Mouse (Mus musculus) midbrain, embryonic 15.5 days (tissue): Measurements from ENCODE around the gene D2hgdh. TPM values are rescaled to one million over a fixed set of nuclear protein-coding genes. Genes with fewer than 3 reads are reported as not detected.
"Not testable (repeated sequence)": the region's sequence is repeated elsewhere in the genome, so short reads cannot be mapped to it uniquely, and the experiment has no call there.

Source experiments
- ATAC-seq: fragments of 200-750 bp; cut with Nextera tagmentation; replicated peaks from 2 replicates; pipeline ENCODE4 v1.8.0; 2017; ENCODE audit warnings: moderate TSS enrichment
- H3K27ac ChIP-seq: fragments of 300-500 bp; sonication (generic); 2 replicates; pipeline ENCODE4 v1.5.1; 2015; ENCODE audit warnings: mild to moderate bottlenecking, inconsistent platforms
- H3K27me3 ChIP-seq: fragments of 300-500 bp; sonication (generic); replicated peaks from 2 replicates; pipeline ENCODE4 v1.6.1; 2015; ENCODE audit warnings: inconsistent platforms
- H3K36me3 ChIP-seq: fragments of 300-500 bp; sonication (generic); replicated peaks from 2 replicates; pipeline ENCODE4 v1.6.1; 2015; ENCODE audit warnings: inconsistent platforms
- H3K4me1 ChIP-seq: fragments of 300-500 bp; sonication (generic); 2 replicates; pipeline ENCODE4 v1.6.1; 2015; ENCODE audit warnings: inconsistent platforms
- H3K4me2 ChIP-seq: fragments of 300-500 bp; sonication (generic); 2 replicates; pipeline ENCODE4 v1.6.1; 2015; ENCODE audit warnings: inconsistent platforms, mild to moderate bottlenecking, moderate library complexity
- H3K4me3 ChIP-seq: fragments of 300-500 bp; sonication (generic); 2 replicates; pipeline ENCODE4 v1.5.1; 2015; ENCODE audit warnings: mild to moderate bottlenecking, inconsistent platforms
- H3K9ac ChIP-seq: fragments of 300-500 bp; sonication (generic); 2 replicates; pipeline ENCODE4 v1.6.1; 2015; ENCODE audit warnings: mild to moderate bottlenecking, inconsistent platforms
- H3K9me3 ChIP-seq: fragments of 300-500 bp; sonication (generic); 2 replicates; pipeline ENCODE4 v1.6.1; 2016; ENCODE audit warnings: inconsistent platforms
- WGBS: fragments of 180-500 bp; shearing (Covaris S2); methylation state at CpG from one replicate; pipeline ENCODE4 v1.1.7; 2015; ENCODE audit warnings: mixed read lengths; 5-methylcytosine and 5-hydroxymethylcytosine counted together
- polyA plus RNA-seq: library from polyadenylated mRNA; unstranded; fragments of >200 nt; fragmentation: Nextera tagmentation; extraction: Ambion mirVana; gene quantifications from 2 replicates; pipeline ENCODE4 v1.2.1, GENCODE M21; 2015

D2hgdh gene
- polyA plus RNA-seq, 1 experiment from 2014 or later: 18.1 TPM

DNA sequence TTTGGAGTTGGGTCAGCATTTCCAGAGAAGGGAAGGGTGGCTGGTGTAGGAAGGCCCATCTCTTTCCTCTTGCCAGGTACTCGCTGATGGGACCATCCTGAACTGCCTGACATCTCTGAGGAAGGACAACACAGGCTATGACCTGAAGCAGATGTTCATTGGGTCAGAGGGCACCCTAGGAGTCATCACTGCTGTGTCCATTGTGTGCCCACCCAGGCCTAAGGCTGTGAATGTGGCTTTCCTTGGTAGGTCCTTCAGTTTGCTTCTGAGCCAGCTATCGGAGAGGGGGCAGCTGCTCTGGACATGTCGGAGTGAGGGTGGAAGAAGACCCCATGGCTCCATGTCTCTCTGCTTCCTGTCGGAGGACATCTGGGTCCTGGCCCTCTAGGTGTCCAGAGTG, 10.5 kb downstream of the D2hgdh start:
- H3K9me3 ChIP-seq: no peaks in the 10 kb centered on the region
- H3K36me3 ChIP-seq: no peaks in the 10 kb centered on the region
- H3K27me3 ChIP-seq: no peaks in the 10 kb centered on the region
- no peak overlapping the region for H3K4me2 ChIP-seq
- no peak; the same call in 1 of the 2 replicates for ATAC-seq
- no peak overlapping the region for H3K9ac ChIP-seq
- no peak overlapping the region for H3K27ac ChIP-seq
- H3K4me1 ChIP-seq: no peaks in the 10 kb centered on the region
- 97% methylated on average over 4 of the region's 4 CpGs for WGBS
- no peak overlapping the region for H3K4me3 ChIP-seq

DNA sequence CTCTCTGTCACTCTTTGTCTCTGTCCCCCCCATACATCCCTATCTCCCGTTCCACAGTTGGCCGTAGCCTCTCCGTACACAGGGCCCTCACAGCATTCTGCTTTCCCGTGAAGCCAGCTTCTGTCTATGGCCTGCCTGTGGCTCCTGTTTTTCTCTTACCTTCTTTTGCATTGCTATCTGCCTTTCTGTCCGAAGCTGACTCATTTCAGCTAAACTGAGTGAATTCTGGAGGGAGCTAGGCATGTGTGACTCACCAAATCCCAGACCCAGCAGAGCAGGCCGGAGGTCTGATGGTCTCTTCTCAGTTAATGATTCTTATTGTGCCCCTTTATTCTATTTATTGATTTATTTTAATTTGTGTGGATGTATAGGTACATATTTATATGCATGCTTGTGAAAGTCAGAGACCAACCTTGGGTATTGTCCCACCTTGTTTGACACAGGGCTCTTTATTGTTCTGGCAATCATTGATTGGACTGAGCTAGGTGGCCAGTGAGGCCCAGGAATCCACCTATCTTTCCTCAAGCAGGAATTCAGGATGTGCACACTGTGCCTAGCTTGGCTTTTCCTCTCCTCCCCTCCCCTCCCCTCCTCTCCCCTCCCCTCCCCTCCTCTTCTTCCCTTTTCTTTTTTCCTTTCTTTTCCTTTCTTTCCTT, 11.3 kb downstream of the D2hgdh start:
- H3K4me3 ChIP-seq: no peak overlapping the region
- no peaks in the 10 kb centered on the region for H3K4me1 ChIP-seq
- 94% methylated on average over 6 of the region's 6 CpGs for WGBS
- no peak for ATAC-seq
- H3K36me3 ChIP-seq: no peaks in the 10 kb centered on the region
- H3K9ac ChIP-seq: no peak overlapping the region
- no peak overlapping the region for H3K4me2 ChIP-seq
- no peak overlapping the region for H3K27ac ChIP-seq
- no peaks in the 10 kb centered on the region for H3K27me3 ChIP-seq
- no peaks in the 10 kb centered on the region for H3K9me3 ChIP-seq

DNA sequence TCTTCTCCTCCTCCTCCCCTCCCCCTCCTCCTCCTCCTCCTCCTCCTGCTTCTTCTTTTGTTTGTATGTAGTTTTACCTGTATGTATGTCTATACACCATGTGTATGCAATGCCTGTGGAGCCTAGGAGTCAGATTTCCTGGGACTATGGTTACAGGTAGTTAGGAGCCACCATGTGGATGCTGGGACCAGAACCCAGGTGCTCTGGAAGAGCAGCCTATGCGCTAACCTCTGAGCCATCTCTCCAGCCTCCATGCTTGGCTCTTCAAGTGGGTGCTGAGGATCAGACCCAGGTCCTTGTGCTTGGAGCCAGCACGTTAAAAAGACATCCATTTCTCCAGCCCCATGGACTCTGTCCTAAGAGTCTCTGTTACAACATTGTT, 11.8 kb downstream of the D2hgdh start:
- 94% methylated on average over 2 of the region's 2 CpGs for WGBS
- H3K27ac ChIP-seq: no peak overlapping the region

GRCm38 (mm10) chr1:93837335-93837734, 12.6 kb downstream of the D2hgdh start:
- H3K4me1 ChIP-seq: no peaks in the 10 kb centered on the region
- H3K36me3 ChIP-seq: no peaks in the 10 kb centered on the region
- H3K9me3 ChIP-seq: no peaks in the 10 kb centered on the region
- H3K27me3 ChIP-seq: no peaks in the 10 kb centered on the region
- ATAC-seq: no peak
- H3K9ac ChIP-seq: no peak overlapping the region
- no peak overlapping the region for H3K27ac ChIP-seq
- H3K4me3 ChIP-seq: no peak overlapping the region
- 97% methylated on average over 8 of the region's 8 CpGs for WGBS
- no peak overlapping the region for H3K4me2 ChIP-seq

More for the DNA sequence above, 11.8 kb downstream of the D2hgdh start:
- no peak overlapping the region for H3K9ac ChIP-seq
- no peak overlapping the region for H3K4me2 ChIP-seq
- no peak for ATAC-seq
- H3K36me3 ChIP-seq: no peaks in the 10 kb centered on the region
- no peak overlapping the region for H3K4me3 ChIP-seq
- no peaks in the 10 kb centered on the region for H3K9me3 ChIP-seq
- H3K27me3 ChIP-seq: no peaks in the 10 kb centered on the region
- no peaks in the 10 kb centered on the region for H3K4me1 ChIP-seq

GRCm38 (mm10) chr1:93838569-93838968, 13.9 kb downstream of the D2hgdh start:
- not testable (repeated sequence) for H3K4me3 ChIP-seq, H3K27me3 ChIP-seq, H3K9ac ChIP-seq, H3K9me3 ChIP-seq, H3K4me1 ChIP-seq, H3K27ac ChIP-seq, H3K4me2 ChIP-seq, H3K36me3 ChIP-seq, ATAC-seq
- WGBS: 92% methylated on average over 8 of the region's 8 CpGs

DNA sequence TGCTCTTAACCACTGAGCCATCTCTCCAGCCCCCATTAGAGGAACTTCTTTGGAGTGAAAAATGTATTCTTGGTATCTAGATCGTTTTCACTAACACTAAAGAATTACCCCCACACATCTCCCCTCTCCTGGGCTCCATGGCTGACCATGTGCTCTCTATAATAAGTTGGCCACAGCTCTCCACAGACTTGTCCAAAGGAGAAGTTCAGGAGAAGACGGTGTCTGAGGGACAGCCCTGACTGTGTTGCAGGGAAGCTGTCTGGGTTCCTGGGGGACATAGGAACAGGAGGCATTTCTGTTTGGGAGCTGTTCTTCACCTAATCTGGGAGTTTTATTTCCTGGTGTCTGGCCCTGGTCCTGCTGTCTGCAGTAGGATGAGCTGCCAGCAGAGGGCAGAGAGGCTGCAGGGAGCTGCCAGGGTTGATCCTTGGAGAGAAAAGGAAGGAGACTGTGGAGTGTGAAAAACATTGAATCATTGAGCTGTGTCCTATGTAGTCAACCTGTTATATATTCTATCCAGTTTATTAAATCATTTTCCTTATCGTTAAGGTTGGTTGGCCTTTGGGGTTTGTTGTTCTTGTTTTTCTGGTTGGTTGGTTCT, 21.2 kb downstream of the D2hgdh start:
- H3K4me3 ChIP-seq, H3K4me2 ChIP-seq, H3K9ac ChIP-seq, H3K27ac ChIP-seq, H3K4me1 ChIP-seq, H3K27me3 ChIP-seq, H3K9me3 ChIP-seq, H3K36me3 ChIP-seq: not testable (repeated sequence)
- ATAC-seq: peak; percentile 75
- 69% methylated on average over 2 of the region's 3 CpGs for WGBS

DNA sequence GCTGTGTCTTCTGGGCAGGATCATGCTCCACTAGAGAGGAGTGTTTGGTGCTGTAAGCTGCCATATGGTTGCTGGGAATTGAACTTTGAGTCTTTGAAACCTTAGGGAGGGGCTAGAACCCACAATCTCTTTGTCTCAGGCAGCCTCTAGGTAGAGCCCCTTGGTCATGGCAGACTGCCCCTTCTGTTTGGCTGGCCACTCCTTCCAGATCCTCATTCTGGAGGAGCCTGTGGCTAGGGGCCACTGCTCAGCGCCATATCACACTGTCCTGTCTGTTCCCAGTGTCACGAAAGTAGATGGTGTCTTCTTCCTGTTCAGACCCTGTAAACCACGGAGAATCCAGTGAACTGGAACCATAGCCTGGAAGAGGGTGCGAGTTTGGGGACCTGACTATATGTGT, 31.1 kb downstream of the D2hgdh start:
- 0 out of 2 replicates have a peak, but pooled peaks have one; percentile 30 for ATAC-seq
- not testable (repeated sequence) for H3K4me3 ChIP-seq, H3K27ac ChIP-seq, H3K4me2 ChIP-seq, H3K27me3 ChIP-seq, H3K36me3 ChIP-seq, H3K9me3 ChIP-seq, H3K4me1 ChIP-seq, H3K9ac ChIP-seq
- WGBS: 78% methylated on average over 4 of the region's 4 CpGs

GRCm38 (mm10) chr1:93857370-93857769, 32.7 kb downstream of the D2hgdh start:
- WGBS: 60% methylated on average over 6 of the region's 6 CpGs
- ATAC-seq: no peak
- Histone ChIP-seq H3K4me3 (no peak overlapping the region), H3K27ac (no peak overlapping the region), H3K36me3 (no peaks in the 10 kb centered on the region), H3K4me2 (no peak overlapping the region), H3K9me3 (no peaks in the 10 kb centered on the region), H3K9ac (no peak overlapping the region), H3K27me3 (no peaks in the 10 kb centered on the region), H3K4me1 (no peaks in the 10 kb centered on the region)

GRCm38 (mm10) chr1:93857991-93858390, 33.3 kb downstream of the D2hgdh start:
- Histone ChIP-seq H3K4me2 (no peak overlapping the region), H3K9ac (no peak overlapping the region), H3K4me1 (no peaks in the 10 kb centered on the region), H3K9me3 (no peaks in the 10 kb centered on the region), H3K4me3 (no peak overlapping the region), H3K27me3 (no peaks in the 10 kb centered on the region), H3K27ac (no peak overlapping the region), H3K36me3 (no peaks in the 10 kb centered on the region)
- WGBS: 88% methylated on average over 3 of the region's 3 CpGs
- ATAC-seq: no peak

DNA sequence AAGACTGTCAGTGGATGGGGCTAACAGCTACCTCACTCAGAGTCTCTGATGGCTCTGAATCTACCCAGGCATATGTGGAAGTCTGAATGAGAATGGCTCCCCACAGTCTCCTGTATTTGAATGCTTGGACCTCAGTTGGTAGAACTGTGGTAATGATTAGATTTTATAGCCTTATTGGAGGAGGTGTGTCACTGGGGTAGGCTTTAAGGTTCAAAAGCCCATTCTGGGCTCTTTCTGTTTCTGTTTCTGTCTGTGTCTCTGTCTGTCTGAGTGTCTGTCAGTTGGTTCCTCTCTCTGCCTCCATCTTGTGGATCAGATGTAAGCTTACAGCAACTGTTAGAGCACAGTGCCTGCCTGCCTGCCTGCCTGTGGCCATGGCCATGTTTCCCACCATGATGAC, 34.9 kb downstream of the D2hgdh start:
- H3K4me2 ChIP-seq: no peak overlapping the region
- no peaks in the 10 kb centered on the region for H3K36me3 ChIP-seq
- H3K9ac ChIP-seq: no peak overlapping the region
- H3K9me3 ChIP-seq: no peaks in the 10 kb centered on the region
- ATAC-seq: no peak
- no peak overlapping the region for H3K4me3 ChIP-seq
- H3K27me3 ChIP-seq: no peaks in the 10 kb centered on the region
- H3K4me1 ChIP-seq: no peaks in the 10 kb centered on the region
- no peak overlapping the region for H3K27ac ChIP-seq

DNA sequence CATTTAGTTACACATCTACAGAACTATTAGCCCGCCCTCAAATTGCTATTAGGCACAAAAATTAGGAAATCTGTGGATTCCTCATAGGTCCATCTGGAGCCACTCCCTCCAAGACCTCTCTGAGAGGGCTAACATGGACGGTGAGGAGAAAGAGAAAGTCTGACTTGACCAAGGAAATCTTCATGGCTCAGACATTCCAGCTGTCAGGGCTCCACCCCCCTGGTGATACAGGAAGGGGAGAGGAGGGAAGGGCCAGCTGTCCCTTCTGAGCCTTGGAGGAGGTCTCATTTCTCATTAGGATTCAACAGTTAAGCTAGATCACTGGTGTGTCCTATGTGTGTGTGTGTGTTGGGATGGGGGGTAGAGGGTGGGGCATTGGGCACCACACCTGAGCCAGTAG, 36.3 kb downstream of the D2hgdh start, which contains the start of gene Gal3st2:
Gene Gal3st2, plus strand, starts transcription at position 259 of the 400 bp plus-strand sequence.
- H3K27ac ChIP-seq, H3K9ac ChIP-seq, H3K27me3 ChIP-seq, H3K4me3 ChIP-seq, H3K4me2 ChIP-seq, ATAC-seq, H3K36me3 ChIP-seq, H3K9me3 ChIP-seq, H3K4me1 ChIP-seq: not testable (repeated sequence)
- WGBS: 82% methylated on average over 2 of the region's 2 CpGs

DNA sequence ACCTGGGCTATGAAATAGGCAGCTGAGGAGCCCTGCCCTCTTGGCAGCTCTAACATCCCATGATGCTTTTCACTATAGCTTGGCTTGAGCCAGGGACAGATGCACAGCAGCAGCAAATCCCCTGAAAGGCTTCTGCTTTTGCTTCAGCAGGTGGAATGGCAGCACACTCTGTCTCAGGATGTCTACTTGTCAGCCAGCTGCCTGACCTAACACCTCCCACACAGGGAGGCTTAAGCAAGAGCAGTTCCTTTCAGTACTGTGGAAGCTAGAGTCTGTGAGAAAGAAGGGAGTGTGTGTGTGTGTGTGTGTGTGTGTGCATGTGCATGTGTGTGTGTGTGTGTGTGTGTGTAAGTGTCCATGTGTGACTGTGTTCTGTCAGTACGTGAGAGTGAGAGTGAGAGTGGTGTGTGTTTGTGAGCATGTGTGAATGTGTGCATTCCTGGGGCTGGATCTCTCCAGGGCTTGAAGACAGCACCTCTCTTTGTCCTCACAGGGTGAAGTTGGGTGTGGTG, 46.9 kb downstream of the D2hgdh start:
- not testable (repeated sequence) for H3K36me3 ChIP-seq, H3K4me2 ChIP-seq, H3K9me3 ChIP-seq, H3K4me3 ChIP-seq, H3K27me3 ChIP-seq, H3K27ac ChIP-seq, H3K9ac ChIP-seq, ATAC-seq, H3K4me1 ChIP-seq
- 57% methylated on average over 1 of the region's 1 CpGs for WGBS

GRCm38 (mm10) chr1:93874405-93874804, 49.7 kb downstream of the D2hgdh start:
- H3K4me3 ChIP-seq, H3K4me2 ChIP-seq, H3K36me3 ChIP-seq, H3K27me3 ChIP-seq, H3K27ac ChIP-seq, H3K4me1 ChIP-seq, ATAC-seq, H3K9ac ChIP-seq, H3K9me3 ChIP-seq: not testable (repeated sequence)
- 94% methylated on average over 17 of the region's 22 CpGs for WGBS
